Mouse (Mus musculus) liver (tissue): ENCODE measurements at regions not wholly inside any gene's neighbourhood (a gene's known extent, or its start where the extent isn't known, plus 50 kb on each side); places are given as distances from the start of the nearest gene placed in this dataset.

Experiments
- DNase-seq: peaks from one replicate; pipeline ENCODE4 v3.0.0-alpha.2; 2020; ENCODE audit warnings: mixed read lengths

DNA sequence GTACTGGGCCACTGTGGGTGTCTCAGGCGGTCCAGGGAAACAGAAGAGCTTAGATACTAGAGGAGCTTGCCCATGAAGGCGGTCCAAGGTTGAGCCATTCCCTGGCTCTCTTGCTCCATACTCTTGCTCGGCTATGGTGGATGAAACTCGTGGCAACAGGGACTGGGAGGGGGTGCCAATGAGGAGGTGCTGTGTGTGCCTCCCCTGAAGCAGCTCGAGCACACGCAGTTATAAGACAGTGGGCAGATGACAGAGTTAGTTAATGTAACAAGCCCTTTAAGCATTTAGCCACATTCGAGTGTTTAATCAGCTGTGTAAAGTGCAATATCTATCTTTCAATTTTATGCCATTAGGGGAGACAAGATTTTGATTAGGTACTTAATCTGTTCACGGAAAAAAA, 237.5 kb downstream of the Dhx35 start:
- DNase-seq, result no peak

GRCm38 (mm10) chr2:159039916-159040315, 245.3 kb downstream of the Dhx35 start:
- DNase-seq, result no peak

- peak; percentile 13 for DNase-seq
Observed at GRCm38 (mm10) chr2:159053534-159053933, 258.9 kb downstream of the Dhx35 start.

- DNase-seq, result peak; percentile 52
Observed at GRCm38 (mm10) chr2:159053936-159054335, 259.3 kb downstream of the Dhx35 start.

DNA sequence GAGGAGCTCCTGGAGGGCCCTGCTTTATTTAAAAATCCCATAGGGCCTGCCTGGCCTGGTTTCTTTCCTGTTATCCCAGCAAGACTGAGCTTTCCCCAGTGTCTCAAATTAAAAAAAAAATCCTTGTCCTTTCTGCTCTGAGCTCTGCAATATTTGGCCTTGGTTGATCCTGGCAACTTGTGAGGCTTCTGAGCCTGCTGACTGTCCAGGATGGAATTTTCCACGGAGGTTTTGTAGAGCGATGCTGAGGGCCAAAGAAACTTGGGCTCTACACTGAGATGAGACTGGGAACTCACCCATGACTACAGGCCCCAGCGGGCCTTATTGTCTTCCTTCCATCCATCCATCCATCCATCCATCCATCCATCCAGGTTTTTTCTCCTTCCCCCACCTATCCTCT, 259.8 kb downstream of the Dhx35 start:
- no peak for DNase-seq

DNA sequence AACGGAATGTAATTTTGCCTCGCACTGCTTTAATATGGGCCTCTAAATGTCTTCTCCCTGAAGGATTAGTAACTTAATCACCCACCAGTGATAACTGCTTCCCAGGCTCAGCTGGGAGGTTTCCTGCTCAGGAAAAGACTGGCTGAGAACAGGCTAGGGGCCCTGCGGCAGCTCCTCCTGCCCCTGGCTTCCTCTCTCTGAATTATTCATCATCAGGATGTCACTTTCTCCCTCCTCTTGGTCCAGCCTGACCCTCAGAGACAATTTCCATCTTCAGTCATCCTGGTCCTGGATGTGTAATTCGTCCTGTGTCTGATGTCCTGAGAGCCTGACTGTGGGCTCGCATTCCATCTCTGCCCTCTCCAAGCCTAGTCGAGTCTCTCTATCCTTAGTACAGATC, 261.2 kb downstream of the Dhx35 start:
- DNase-seq, result no peak

DNA sequence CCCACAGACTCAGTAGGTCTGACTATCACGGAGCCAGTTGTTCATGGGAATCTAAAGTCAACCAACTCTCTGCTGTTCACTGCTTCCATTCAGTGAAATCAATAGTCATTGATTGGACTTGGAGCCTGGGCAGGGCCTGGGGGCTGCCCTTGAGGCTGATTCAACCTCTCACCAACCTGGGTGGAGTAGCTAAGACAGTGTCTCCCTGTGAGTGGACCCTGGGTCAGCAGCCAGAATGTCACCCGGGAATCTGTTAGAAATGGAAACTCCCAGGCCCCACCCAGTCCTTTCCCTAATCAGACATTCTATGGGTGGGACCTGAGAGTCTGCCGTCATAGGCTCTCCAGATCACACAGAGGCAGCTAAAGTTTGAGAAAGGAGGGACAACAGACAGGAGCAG, 262.4 kb downstream of the Dhx35 start:
- no peak for DNase-seq

GRCm38 (mm10) chr2:159057506-159057905, 262.9 kb downstream of the Dhx35 start:
- DNase-seq, result no peak

GRCm38 (mm10) chr2:159062266-159062665, 267.7 kb downstream of the Dhx35 start:
- DNase-seq, result no peak

GRCm38 (mm10) chr2:159062666-159063065, 268.1 kb downstream of the Dhx35 start:
- no peak for DNase-seq

- no peak for DNase-seq
Observed at GRCm38 (mm10) chr2:159064403-159064970, 269.9 kb downstream of the Dhx35 start.

DNA sequence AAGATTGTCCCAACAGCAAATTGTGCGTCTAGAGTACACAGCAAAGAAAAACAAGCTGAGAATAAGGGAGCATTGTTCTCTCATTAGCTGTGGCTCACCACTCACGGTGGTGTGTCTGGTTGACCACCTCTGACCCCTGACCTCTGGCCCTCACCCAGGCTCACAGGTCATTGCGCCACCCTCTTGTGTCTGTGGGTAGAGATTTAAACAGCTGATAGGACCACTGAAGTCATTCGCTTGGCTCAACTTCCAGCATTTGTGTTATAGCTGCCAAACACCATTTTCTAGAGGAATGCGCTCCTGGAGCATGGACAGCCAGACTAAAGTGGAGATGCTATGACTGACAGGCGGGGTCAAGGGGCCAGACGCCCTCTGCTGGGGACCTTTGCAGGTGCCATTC, 272.9 kb downstream of the Dhx35 start:
- no peak for DNase-seq

DNA sequence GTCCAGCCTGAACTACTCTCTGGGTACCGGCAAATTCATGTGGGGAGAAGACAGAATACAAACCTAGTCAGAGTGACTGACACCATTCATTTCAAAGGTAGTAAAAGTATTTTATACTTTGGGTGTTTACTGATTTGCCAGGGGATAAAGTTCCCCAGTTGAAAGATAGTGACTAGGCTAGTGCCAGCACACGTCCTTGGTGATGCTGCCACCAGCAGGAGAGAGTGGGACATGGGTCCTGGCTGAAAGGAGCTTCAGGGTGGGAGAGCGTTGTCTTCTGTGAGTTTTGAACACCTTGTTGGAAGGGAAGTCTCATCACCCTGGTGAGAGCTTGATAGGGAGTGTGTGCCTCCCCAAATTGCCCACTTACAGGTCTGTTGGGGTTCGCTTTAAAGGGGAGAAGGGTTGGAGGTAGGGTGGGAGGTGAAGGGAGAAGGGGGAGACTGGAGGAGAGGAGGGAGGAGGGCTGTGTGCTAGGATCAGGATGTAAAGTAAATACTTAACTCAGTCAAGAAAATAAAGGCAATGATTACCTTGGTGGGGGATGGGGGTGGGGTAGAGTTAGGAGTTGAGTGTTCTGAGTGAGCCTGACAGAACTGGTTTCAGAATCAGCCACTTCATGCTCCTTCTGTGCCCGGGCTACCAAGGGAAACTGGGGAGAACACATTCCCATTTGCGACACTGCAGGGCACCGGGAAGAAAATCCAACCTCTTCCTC, 273.9 kb downstream of the Dhx35 start:
- no peak for DNase-seq

GRCm38 (mm10) chr2:159069180-159069579, 274.6 kb downstream of the Dhx35 start:
- no peak for DNase-seq

GRCm38 (mm10) chr2:159072997-159073690, 278.5 kb downstream of the Dhx35 start:
- DNase-seq, result no peak

- DNase-seq, result no peak
Observed at GRCm38 (mm10) chr2:159079836-159080235, 285.2 kb downstream of the Dhx35 start.

DNA sequence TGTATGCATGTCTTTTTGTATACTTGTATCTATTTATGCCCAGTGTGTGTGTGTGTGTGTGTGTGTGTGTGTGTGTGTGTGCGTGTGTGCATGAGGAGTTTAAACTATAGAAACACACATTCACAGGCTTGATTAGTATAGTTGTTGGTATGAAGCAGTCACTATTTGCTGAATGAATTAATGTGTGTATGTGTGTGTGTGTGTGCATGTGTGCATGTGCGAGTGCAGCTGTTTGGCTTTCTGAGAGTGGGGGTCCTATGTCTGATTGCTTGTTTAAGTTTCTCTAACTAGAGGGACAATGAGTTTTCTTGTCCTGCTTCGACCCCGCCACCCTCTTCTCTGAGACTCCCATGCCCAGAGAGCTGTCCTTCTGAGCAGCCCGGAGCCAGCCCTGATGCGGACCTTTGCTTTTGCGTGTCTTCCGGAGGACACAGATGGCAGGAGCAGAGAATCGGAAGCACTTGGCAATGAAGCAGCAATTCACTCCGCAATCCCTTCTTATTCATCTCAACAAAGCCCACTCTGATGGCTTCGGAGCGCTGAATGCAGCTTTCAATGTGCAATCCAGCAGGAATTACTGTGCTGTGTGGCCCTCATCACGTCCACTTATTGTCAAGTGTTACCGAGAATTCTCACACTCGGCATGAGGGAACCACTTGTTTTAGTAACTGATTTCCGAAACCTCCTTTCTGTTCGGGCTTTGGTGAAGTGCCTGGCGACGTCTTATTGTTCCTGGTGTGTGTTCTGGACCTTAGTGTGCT, 286.4 kb downstream of the Dhx35 start:
- no peak for DNase-seq

GRCm38 (mm10) chr2:159086836-159087235, 292.2 kb downstream of the Dhx35 start:
- no peak for DNase-seq

DNA sequence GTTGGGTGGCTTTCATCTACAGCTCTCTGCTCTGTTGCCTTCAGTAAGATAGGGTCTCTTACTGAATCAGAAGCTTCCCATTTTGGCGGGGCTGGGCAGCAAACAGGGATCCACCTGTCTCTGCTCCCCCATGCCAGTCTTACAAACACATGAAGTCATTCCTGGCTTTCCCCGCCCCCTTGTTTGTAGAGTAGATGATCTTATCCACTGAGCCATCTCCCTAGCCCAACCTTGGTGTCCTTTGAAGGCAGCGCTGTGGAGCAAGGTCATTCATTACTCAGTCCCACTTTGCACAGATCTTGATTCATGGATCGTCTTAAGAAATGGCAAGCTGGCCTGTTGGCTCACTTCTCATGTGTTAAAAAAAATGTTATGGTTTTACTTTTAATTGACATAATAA, 293.6 kb downstream of the Dhx35 start:
- DNase-seq, result no peak

- DNase-seq, result no peak
Observed at GRCm38 (mm10) chr2:159096667-159097066, 302.1 kb downstream of the Dhx35 start.

DNA sequence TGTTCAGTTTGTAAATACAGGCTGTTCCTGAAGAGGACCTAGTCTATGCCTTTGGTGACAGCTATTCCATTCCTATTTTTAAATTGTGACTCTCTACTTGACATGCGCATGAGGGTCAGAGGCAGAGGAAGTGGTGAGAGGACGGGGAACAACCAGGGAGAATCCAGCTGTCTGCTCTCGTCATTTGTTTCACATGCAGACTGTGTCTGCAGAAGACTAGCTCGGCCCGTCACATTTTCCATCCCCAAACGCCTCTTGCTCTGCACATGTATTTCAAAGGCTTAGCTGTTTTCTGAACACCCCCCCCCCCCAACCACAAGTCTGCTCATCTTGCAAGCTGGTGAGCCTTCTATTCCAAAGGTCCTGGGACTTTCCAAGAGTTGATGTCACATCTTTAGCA, 339.4 kb downstream of the Dhx35 start:
- no peak for DNase-seq

DNA sequence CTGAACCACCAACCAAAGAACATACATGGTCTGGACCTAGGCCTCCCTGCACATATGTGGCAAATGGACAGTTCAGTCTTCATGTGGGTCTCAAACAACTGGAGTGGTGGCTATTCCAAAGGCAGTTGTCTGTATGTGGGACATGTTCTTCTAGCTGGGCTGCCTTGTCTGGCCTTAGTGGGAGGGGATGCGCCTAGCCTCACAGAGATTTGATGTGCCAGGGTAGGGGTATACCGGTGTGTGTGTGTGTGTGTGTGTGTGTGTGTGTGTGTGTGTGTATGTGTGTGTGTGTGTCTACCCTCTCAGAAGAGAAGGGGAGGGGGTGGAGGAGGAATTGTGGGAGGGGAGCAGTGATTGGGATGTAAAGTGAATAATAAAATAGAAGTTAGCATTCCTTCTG, 344.0 kb downstream of the Dhx35 start:
- DNase-seq, result no peak

DNA sequence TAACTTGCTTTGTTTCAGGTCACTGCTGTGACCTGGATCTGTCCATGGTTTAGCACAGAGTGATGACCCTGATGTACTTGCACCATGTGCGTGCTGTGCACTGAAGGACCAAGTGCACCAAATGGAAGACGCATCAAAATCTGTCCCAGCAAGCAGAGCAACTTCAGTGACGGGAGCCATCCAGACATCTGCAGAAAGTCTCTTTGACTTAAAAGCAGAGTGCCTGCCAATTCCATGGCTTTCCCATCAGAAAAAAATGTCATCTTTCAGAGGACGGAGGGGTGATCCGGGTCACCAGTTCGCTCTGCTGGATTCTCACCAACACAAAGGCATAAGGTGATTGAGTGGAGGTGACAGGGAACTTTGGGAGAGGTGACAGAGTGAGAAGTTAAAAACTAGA, 351.4 kb downstream of the Dhx35 start:
- no peak for DNase-seq

- peak; percentile 21 for DNase-seq
Observed at GRCm38 (mm10) chr2:159163985-159164384, 369.4 kb downstream of the Dhx35 start.
